8 mouse cellular contexts compared by ENCODE assay signal in genomic region chr15:98145559-98146181, GRCm38 (mm10). TPM values are rescaled to one million over a fixed set of nuclear protein-coding genes. Genes with fewer than 3 reads are reported as not detected.
DNase-seq lines count a peak whose midpoint lies in the region; ATAC-seq lines count a peak whose summit lies in the region.

No protein-coding gene starts in this region.

- peak; percentile 95 for ATAC-seq in inflammation-experienced regulatory T-cells, adult 6 months
- peak; percentile 93 for ATAC-seq in megakaryocyte-erythroid progenitor cell, adult 5-6 weeks (replicated peaks; ENCODE audit: low FRiP score, low TSS enrichment, poor library complexity, severe bottlenecking)

- peak; percentile 92 for DNase-seq in adipocyte (ENCODE audit: low spot score)
- peak; percentile 98 for DNase-seq in embryo, embryonic 10 days (ENCODE audit: low spot score)
- DNase-seq in gastrocnemius, postnatal 10 days = peak; percentile 97
- peak; percentile 91 to 97 for DNase-seq in left cerebral cortex, postnatal 10 days (ENCODE audit: extremely low spot score in 1 of 2, low spot score in 2 of 2)
- peak; percentile 96 for DNase-seq in right cerebral cortex, postnatal 25 days
- DNase-seq in urinary bladder, postnatal 4 days (ENCODE audit: low spot score in 2 of 2) = peak; percentile 91 to 94

- intact Hi-C loops in left cerebral cortex, postnatal 10 days (cut with DNase I) = loop anchor here (5.0 kb wide), 2 partner anchors 38 to 53 kb away; partner anchors contain the start of genes Pfkm and Senp1

RNA-seq across cellular contexts. Expression of gene Asb8, which starts 19.8 kb away (rescaled TPM):
- 100 to 1,000 TPM; 137 to 157 TPM for total RNA-seq in gastrocnemius, postnatal 10 days (2021)
- polyA plus RNA-seq in inflammation-experienced regulatory T-cells, adult 6 months (2017; shearing (Covaris generic)) = 10 to 100 TPM; 37.1 to 44.9 (median 41.2) TPM
- 10 to 100 TPM; 36.2 to 41.8 TPM for total RNA-seq in left cerebral cortex, postnatal 10 days (2021)
- 21.0 and 25.6 TPM in 2 replicates for total RNA-seq in megakaryocyte-erythroid progenitor cell, adult 5-6 weeks (2014; fragmentation: Nextera tagmentation)
- total RNA-seq in megakaryocyte-erythroid progenitor cell, adult 5-6 weeks (2017) = 14.8 and 16.4 TPM in 2 replicates

RNA-seq across cellular contexts. Expression of gene Ccdc184, which starts 21.3 kb away (rescaled TPM):
- not detected for total RNA-seq in gastrocnemius, postnatal 10 days (2021)
- under 1 TPM; 0.25 to 0.91 (median 0.36) TPM for polyA plus RNA-seq in inflammation-experienced regulatory T-cells, adult 6 months (2017; shearing (Covaris generic))
- total RNA-seq in left cerebral cortex, postnatal 10 days (2021) = 10 to 100 TPM; 43.7 to 49.0 TPM
- total RNA-seq in megakaryocyte-erythroid progenitor cell, adult 5-6 weeks (2014; fragmentation: Nextera tagmentation) = not detected in 2 replicates
- total RNA-seq in megakaryocyte-erythroid progenitor cell, adult 5-6 weeks (2017) = not detected in 2 replicates

RNA-seq across cellular contexts. Expression of gene Olfr288, which starts 49.7 kb away (rescaled TPM):
- total RNA-seq in gastrocnemius, postnatal 10 days (2021) = not detected
- not detected for polyA plus RNA-seq in inflammation-experienced regulatory T-cells, adult 6 months (2017; shearing (Covaris generic))
- not detected for total RNA-seq in left cerebral cortex, postnatal 10 days (2021)
- not detected in 2 replicates for total RNA-seq in megakaryocyte-erythroid progenitor cell, adult 5-6 weeks (2014; fragmentation: Nextera tagmentation)
- not detected in 2 replicates for total RNA-seq in megakaryocyte-erythroid progenitor cell, adult 5-6 weeks (2017)

RNA-seq across cellular contexts. Expression of gene Senp1, which starts 52.1 kb away (rescaled TPM):
- total RNA-seq in gastrocnemius, postnatal 10 days (2021) = 10 to 100 TPM in 1 of 2 experiments, 1 to 10 TPM in 1; 9.6 to 13.3 TPM
- 10 to 100 TPM; 29.3 to 35.6 (median 35.0) TPM for polyA plus RNA-seq in inflammation-experienced regulatory T-cells, adult 6 months (2017; shearing (Covaris generic))
- total RNA-seq in left cerebral cortex, postnatal 10 days (2021) = 10 to 100 TPM; 13.6 to 14.1 TPM
- total RNA-seq in megakaryocyte-erythroid progenitor cell, adult 5-6 weeks (2014; fragmentation: Nextera tagmentation) = 45.5 and 46.0 TPM in 2 replicates
- total RNA-seq in megakaryocyte-erythroid progenitor cell, adult 5-6 weeks (2017) = 35.2 and 39.0 TPM in 2 replicates

RNA-seq across cellular contexts. Expression of gene Pfkm, which starts 53.3 kb away (rescaled TPM):
- total RNA-seq in gastrocnemius, postnatal 10 days (2021) = 1,000 to 10,000 TPM; 1,073 to 1,245 TPM
- polyA plus RNA-seq in inflammation-experienced regulatory T-cells, adult 6 months (2017; shearing (Covaris generic)) = 1 to 10 TPM; 4.9 to 5.6 (median 5.2) TPM
- total RNA-seq in left cerebral cortex, postnatal 10 days (2021) = 100 to 1,000 TPM; 267 to 286 TPM
- 69.0 and 74.9 TPM in 2 replicates for total RNA-seq in megakaryocyte-erythroid progenitor cell, adult 5-6 weeks (2014; fragmentation: Nextera tagmentation)
- 63.7 and 89.1 TPM in 2 replicates for total RNA-seq in megakaryocyte-erythroid progenitor cell, adult 5-6 weeks (2017)

Comparison
In these comparisons a context has a peak if more than half of its experiments do, and no peak if none do; other contexts are left out.
1. Peak in every context shown above with its lines: DNase-seq and ATAC-seq.
2. RNA of gene Ccdc184, which starts 21.3 kb away (total RNA-seq): 43.7 to 49.0 TPM in left cerebral cortex, postnatal 10 days; not detected in gastrocnemius, postnatal 10 days and not detected in megakaryocyte-erythroid progenitor cell, adult 5-6 weeks; every median in the first group is over 10 times any median in the second.